8 mouse cellular contexts compared by ENCODE assay signal in genomic region chr13:94451229-94451628, GRCm38 (mm10).
DNase-seq lines count a peak whose midpoint lies in the region; TF ChIP-seq lines count a peak whose summit lies in the region.

No protein-coding gene starts in this region.

- H3K36me3 ChIP-seq in thymus, adult 2 months (ENCODE audit: control insufficient read depth, insufficient read depth, low read length): peaks cover 21% of the 10 kb centered on the region
- peaks cover 9% of the 10 kb centered on the region for H3K36me3 ChIP-seq in splenic B cell, adult 2 months (ENCODE audit: control insufficient read depth, insufficient read depth, low read length, poor library complexity, severe bottlenecking)

- no peak overlapping the region for H3K4me3 ChIP-seq in thymus, adult 2 months (ENCODE audit: control insufficient read depth, insufficient read depth, low read length)

- H3K27me3 ChIP-seq in thymus, adult 2 months (ENCODE audit: control insufficient read depth, insufficient read depth, low read length): no peaks in the 10 kb centered on the region
- no peaks in the 10 kb centered on the region for H3K27me3 ChIP-seq in splenic B cell, adult 2 months (ENCODE audit: control insufficient read depth, insufficient read depth, low read length, poor library complexity, severe bottlenecking)

- no peaks in the 10 kb centered on the region for H3K4me1 ChIP-seq in thymus, adult 2 months (replicated peaks; ENCODE audit: control insufficient read depth, insufficient read depth, low read length)

- no peak overlapping the region for H3K27ac ChIP-seq in thymus, adult 2 months (ENCODE audit: control insufficient read depth, insufficient read depth, low read length)

- peak; percentile 32 for DNase-seq in adrenal gland, postnatal 10 days
- no peak for DNase-seq in adrenal gland, adult 2 months
- peak; percentile 26 for DNase-seq in thymus, adult 2 months
- no peak for DNase-seq in thymus, adult 18-20 months
- DNase-seq in frontal cortex, adult 2 months (ENCODE audit: extremely low spot score in 1 of 2, low spot score in 1 of 2): peak; percentile 8 to 62
- peak; percentile 36 for DNase-seq in layer of hippocampus, adult 9-11 months
- peak; percentile 58 for DNase-seq in mesoderm, embryonic 11.5 days (ENCODE audit: low read depth, low spot score)
- DNase-seq in splenic B cell, adult 2 months (ENCODE audit: low read depth, low spot score): peak; percentile 28

- TF ChIP-seq CTCF in thymus, adult 2 months (IDR thresholded peaks at IDR 0.05; ENCODE audit: borderline replicate concordance, control insufficient read depth, extremely low read depth, insufficient read depth, low read length, poor library complexity): no peak

- TF ChIP-seq POLR2A in thymus, adult 2 months (IDR thresholded peaks at IDR 0.05; ENCODE audit: control insufficient read depth, extremely low read depth, insufficient read depth, low read length, poor library complexity): no peak

- 85% methylated on average over 6 of the region's 6 CpGs for WGBS in thymus, adult 2 months

Comparison
In these comparisons a context has a peak if more than half of its experiments do, and no peak if none do; other contexts are left out.
1. DNase-seq: peak in adrenal gland, postnatal 10 days (single experiment), thymus, adult 2 months (single experiment), frontal cortex, adult 2 months (2 of 2), layer of hippocampus, adult 9-11 months (single experiment), mesoderm, embryonic 11.5 days (single experiment) and splenic B cell, adult 2 months (single experiment); none in adrenal gland, adult 2 months (single experiment) and thymus, adult 18-20 months (0 of 2).